Mouse (Mus musculus): ENCODE results near the gene Susd6.

DNA sequence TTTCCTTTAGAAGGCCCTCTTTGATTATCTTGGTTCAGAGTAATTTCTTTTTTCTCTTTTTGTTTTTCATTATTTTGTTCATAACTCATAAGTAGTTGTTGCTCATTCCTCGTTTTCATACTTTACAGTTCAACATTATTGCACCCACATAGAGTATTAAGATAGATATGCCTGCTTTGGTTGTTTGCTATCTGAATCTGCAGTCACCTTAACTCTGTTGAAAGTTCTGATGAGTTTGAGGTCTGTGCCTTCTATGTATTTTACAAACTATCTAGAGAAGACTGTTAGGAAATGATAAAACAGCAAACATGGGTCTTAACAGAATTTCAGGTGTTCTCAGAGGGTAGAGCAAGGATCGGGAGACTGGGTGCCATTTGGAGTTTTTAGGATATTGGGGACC, 23.1 kb downstream of the Susd6 start:
- TF ChIP-seq ZNF384 (IDR thresholded peaks at IDR 0.05; ENCODE audit: low read depth, low read length) (no peak), CHD2 (IDR thresholded peaks at IDR 0.05; ENCODE audit: low read depth, low read length) (no peak)
